Mouse (Mus musculus): Measurements from ENCODE around the gene Abcf2.
A peak's percentile ranks its signal among the peaks of the same experiment; 100 is the strongest.

DNA sequence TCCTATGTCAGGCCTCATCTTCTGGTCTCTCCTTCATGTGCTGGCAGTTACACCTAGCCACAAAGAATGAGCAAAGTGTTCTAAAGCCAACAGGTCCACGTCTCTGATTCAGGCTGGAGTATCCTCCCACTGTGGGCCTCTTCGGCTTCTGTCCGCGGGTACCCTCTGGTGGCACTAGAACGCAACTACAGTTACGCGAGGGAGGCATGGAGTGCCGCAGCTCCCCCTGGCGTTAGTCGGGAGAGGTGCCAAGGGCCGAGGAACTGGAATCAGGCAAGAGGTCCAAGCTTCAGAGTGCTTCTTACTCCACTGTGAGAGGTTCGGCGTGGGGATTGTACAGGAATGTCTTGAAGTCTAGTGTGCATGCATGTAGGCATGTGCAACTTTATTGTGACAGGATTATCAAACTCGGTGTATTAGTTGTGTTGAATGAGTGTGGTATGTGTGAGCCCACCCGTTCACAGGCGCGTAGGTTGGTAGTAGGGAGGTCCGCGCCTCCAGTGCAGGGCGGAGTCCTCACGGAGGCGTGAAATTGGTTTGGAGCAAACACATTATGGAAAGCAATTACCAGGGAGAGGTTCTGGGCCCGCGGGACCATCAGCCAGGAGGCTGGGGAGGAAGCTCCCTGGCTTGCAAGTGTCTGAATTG lies 47.1 kb downstream of the Abcf2 start:
- TF ChIP-seq CTCF (IDR thresholded peaks at IDR 0.05; ENCODE audit: low read depth) (peak; percentile 100), EP300 (IDR thresholded peaks at IDR 0.05; ENCODE audit: low read depth) (no peak)

Data from heart, postnatal 0 days (tissue).